Mouse (Mus musculus): ENCODE measurements around the gene Gnb1. TPM values are rescaled to one million over a fixed set of nuclear protein-coding genes. Genes with fewer than 3 reads are reported as not detected.

The Gnb1 gene
- polyA plus RNA-seq, 2 experiments, result 92.8 to 98.7 TPM

- Histone ChIP-seq H3K36me3 (replicated peaks; ENCODE audit: control insufficient read depth, insufficient read depth, low read depth) (peaks cover 2% of the 10 kb centered on the region), H3K9ac (replicated peaks) (no peak overlapping the region), H3K4me1 (replicated peaks; ENCODE audit: control insufficient read depth in 2 of 2, insufficient read depth in 2 of 2, low read length in 1 of 2) (peaks cover 0 to 5% of the 10 kb centered on the region in 2 experiments; a peak in 2 of 4 replicates), H3K4me2 (ENCODE audit: low read depth) (no peak overlapping the region), H3K27me3 (ENCODE audit: control insufficient read depth, insufficient read depth, low read length) (no peaks in the 10 kb centered on the region), H3K4me3 (ENCODE audit: insufficient read depth in 1 of 2, low read depth in 2 of 2, low read length in 2 of 2) (no peak overlapping the region), H3K9me3 (ENCODE audit: control insufficient read depth, low read length) (no peaks in the 10 kb centered on the region), H3K27ac (no peak overlapping the region)
- WGBS (ENCODE audit: insufficient replicate concordance), result 63% methylated on average over 7 of the region's 7 CpGs
- ATAC-seq (ENCODE audit: insufficient read depth), result no peak
- DNase-seq (ENCODE audit: low read depth in 3 of 3, low spot score in 3 of 3), result no peak
- no peak for TF ChIP-seq CTCF (IDR thresholded peaks at IDR 0.05; ENCODE audit: low read depth)
- TF ChIP-seq EP300 (IDR thresholded peaks at IDR 0.05; ENCODE audit: low read depth), result no peak
Observed at GRCm38 (mm10) chr4:155591012-155591719, 100.0 kb downstream of the Gnb1 start.

- DNase-seq (ENCODE audit: low read depth in 3 of 3, low spot score in 3 of 3), result no peak
- TF ChIP-seq CTCF (IDR thresholded peaks at IDR 0.05; ENCODE audit: low read depth) (no peak), EP300 (IDR thresholded peaks at IDR 0.05; ENCODE audit: low read depth) (no peak)
- H3K27ac ChIP-seq, result no peak overlapping the region
- no peaks in the 10 kb centered on the region for H3K9me3 ChIP-seq (ENCODE audit: control insufficient read depth, low read length)
- H3K27me3 ChIP-seq (ENCODE audit: control insufficient read depth, insufficient read depth, low read length), result no peaks in the 10 kb centered on the region
- H3K4me1 ChIP-seq (replicated peaks; ENCODE audit: control insufficient read depth in 2 of 2, insufficient read depth in 2 of 2, low read length in 1 of 2), result peaks cover 9 to 18% of the 10 kb centered on the region in 2 experiments
- 36% methylated on average over 1 of the region's 1 CpGs for WGBS (ENCODE audit: insufficient replicate concordance)
- no peak for ATAC-seq (ENCODE audit: insufficient read depth)
- no peaks in the 10 kb centered on the region for H3K36me3 ChIP-seq (replicated peaks; ENCODE audit: control insufficient read depth, insufficient read depth, low read depth)
- H3K9ac ChIP-seq (replicated peaks), result no peak overlapping the region
- H3K4me3 ChIP-seq (ENCODE audit: insufficient read depth in 1 of 2, low read depth in 2 of 2, low read length in 2 of 2), result no peak overlapping the region
- H3K4me2 ChIP-seq (ENCODE audit: low read depth), result no peak overlapping the region
Observed at GRCm38 (mm10) chr4:155593780-155594179, 102.6 kb downstream of the Gnb1 start.

- H3K4me3 ChIP-seq (ENCODE audit: insufficient read depth in 1 of 2, low read depth in 2 of 2, low read length in 2 of 2), result no peak overlapping the region
- H3K36me3 ChIP-seq (replicated peaks; ENCODE audit: control insufficient read depth, insufficient read depth, low read depth), result no peaks in the 10 kb centered on the region
- H3K9me3 ChIP-seq (ENCODE audit: control insufficient read depth, low read length), result no peaks in the 10 kb centered on the region
- DNase-seq (ENCODE audit: low read depth in 3 of 3, low spot score in 3 of 3) (no peak), ATAC-seq (ENCODE audit: insufficient read depth) (no peak)
- H3K4me1 ChIP-seq (replicated peaks; ENCODE audit: control insufficient read depth in 2 of 2, insufficient read depth in 2 of 2, low read length in 1 of 2), result peaks cover 17 to 29% of the 10 kb centered on the region in 2 experiments
- H3K27me3 ChIP-seq (ENCODE audit: control insufficient read depth, insufficient read depth, low read length), result no peaks in the 10 kb centered on the region
- TF ChIP-seq CTCF (IDR thresholded peaks at IDR 0.05; ENCODE audit: low read depth), result no peak
- TF ChIP-seq EP300 (IDR thresholded peaks at IDR 0.05; ENCODE audit: low read depth), result no peak
- H3K4me2 ChIP-seq (ENCODE audit: low read depth), result no peak overlapping the region
- WGBS (ENCODE audit: insufficient replicate concordance), result 65% methylated on average over 3 of the region's 3 CpGs
- H3K9ac ChIP-seq (replicated peaks), result no peak overlapping the region
- H3K27ac ChIP-seq, result no peak overlapping the region
Observed at GRCm38 (mm10) chr4:155595777-155596176, 104.6 kb downstream of the Gnb1 start.

GRCm38 (mm10) chr4:155596606-155597005 is 105.4 kb downstream of the Gnb1 start:
- H3K4me2 ChIP-seq (ENCODE audit: low read depth), result no peak overlapping the region
- WGBS (ENCODE audit: insufficient replicate concordance), result 31% methylated on average over 5 of the region's 5 CpGs

GRCm38 (mm10) chr4:155598536-155598935 is 107.4 kb downstream of the Gnb1 start:
- WGBS (ENCODE audit: insufficient replicate concordance), result 15% methylated on average over 20 of the region's 20 CpGs
- peak overlapping the region; percentile 26; the same call in 1 of the 2 replicates for H3K4me2 ChIP-seq (ENCODE audit: low read depth)
- no peak for TF ChIP-seq EP300 (IDR thresholded peaks at IDR 0.05; ENCODE audit: low read depth)

More at GRCm38 (mm10) chr4:155596606-155597005, 105.4 kb downstream of the Gnb1 start:
- ATAC-seq (ENCODE audit: insufficient read depth) (no peak), DNase-seq (ENCODE audit: low read depth in 3 of 3, low spot score in 3 of 3) (no peak)
- Histone ChIP-seq H3K4me1 (replicated peaks; ENCODE audit: control insufficient read depth in 2 of 2, insufficient read depth in 2 of 2, low read length in 1 of 2) (peaks cover 17 to 30% of the 10 kb centered on the region in 2 experiments), H3K9me3 (ENCODE audit: control insufficient read depth, low read length) (no peaks in the 10 kb centered on the region), H3K9ac (replicated peaks) (no peak overlapping the region), H3K27ac (no peak overlapping the region), H3K27me3 (ENCODE audit: control insufficient read depth, insufficient read depth, low read length) (no peaks in the 10 kb centered on the region), H3K4me3 (ENCODE audit: insufficient read depth in 1 of 2, low read depth in 2 of 2, low read length in 2 of 2) (no peak overlapping the region), H3K36me3 (replicated peaks; ENCODE audit: control insufficient read depth, insufficient read depth, low read depth) (no peaks in the 10 kb centered on the region)
- TF ChIP-seq EP300 (IDR thresholded peaks at IDR 0.05; ENCODE audit: low read depth), result no peak
- no peak for TF ChIP-seq CTCF (IDR thresholded peaks at IDR 0.05; ENCODE audit: low read depth)

More at GRCm38 (mm10) chr4:155598536-155598935, 107.4 kb downstream of the Gnb1 start:
- DNase-seq (ENCODE audit: low read depth in 3 of 3, low spot score in 3 of 3), result no peak
- Histone ChIP-seq H3K27ac (no peak overlapping the region), H3K9ac (replicated peaks) (no peak overlapping the region), H3K36me3 (replicated peaks; ENCODE audit: control insufficient read depth, insufficient read depth, low read depth) (no peaks in the 10 kb centered on the region), H3K27me3 (ENCODE audit: control insufficient read depth, insufficient read depth, low read length) (no peaks in the 10 kb centered on the region), H3K9me3 (ENCODE audit: control insufficient read depth, low read length) (no peaks in the 10 kb centered on the region), H3K4me3 (ENCODE audit: insufficient read depth in 1 of 2, low read depth in 2 of 2, low read length in 2 of 2) (no peak overlapping the region), H3K4me1 (replicated peaks; ENCODE audit: control insufficient read depth in 2 of 2, insufficient read depth in 2 of 2, low read length in 1 of 2) (peaks cover 27 to 39% of the 10 kb centered on the region in 2 experiments)
- no peak for ATAC-seq (ENCODE audit: insufficient read depth)

Measured in liver, embryonic 14.5 days (tissue).